Mouse (Mus musculus) CH12.LX (cell line): ENCODE results near the gene Rpp14. TPM values are rescaled to one million over a fixed set of nuclear protein-coding genes. Genes with fewer than 3 reads are reported as not detected.
A peak's percentile ranks its signal among the peaks of the same experiment; 100 is the strongest.

Experiments
- DNase-seq: peaks from one replicate; pipeline ENCODE4 v3.0.0-alpha.2; 2013; ENCODE audit errors: extremely low read depth
- H3K27ac ChIP-seq: 2 replicates; pipeline ENCODE4 v1.5.1; 2012; ENCODE audit warnings: low read depth, mild to moderate bottlenecking, control low read depth, moderate library complexity; ENCODE audit not compliant: insufficient read depth
- H3K27me3 ChIP-seq: replicated peaks from 2 replicates; pipeline ENCODE3; 2012; ENCODE audit warnings: inconsistent platforms
- H3K36me3 ChIP-seq, 2 experiments: replicated peaks in 1 of 2; 2 replicates each; pipeline versions ENCODE3 to v1.6.1; 2012; ENCODE audit warnings: inconsistent platforms in 1 of 2, low read length in 1 of 2, mild to moderate bottlenecking in 1 of 2, mixed read lengths in 1 of 2, moderate library complexity in 1 of 2; ENCODE audit not compliant: control insufficient read depth in 1 of 2, insufficient read depth in 1 of 2
- H3K4me1 ChIP-seq, 2 experiments: 2 replicates each; pipeline ENCODE4 v1.6.1; 2012; ENCODE audit warnings: inconsistent platforms in 1 of 2, moderate library complexity in 1 of 2; ENCODE audit not compliant: insufficient read depth in 2 of 2, control insufficient read depth in 1 of 2
- H3K4me2 ChIP-seq: 2 replicates; pipeline ENCODE4 v1.6.1; 2012; ENCODE audit warnings: low read depth, mild to moderate bottlenecking, control low read depth; ENCODE audit not compliant: poor library complexity, insufficient read depth, severe bottlenecking
- H3K4me3 ChIP-seq, 3 experiments: fragments of 150-350 bp in 1 of 3; sonication (generic) in 1 of 3; replicated peaks in 1 of 3; 2 replicates each; pipeline versions ENCODE3 to v1.5.1; 2011 to 2012; ENCODE audit warnings: low read depth in 2 of 3, low read length in 2 of 3, mild to moderate bottlenecking in 2 of 3, moderate library complexity in 2 of 3, control low read depth in 1 of 3, improper control_type of control experiment in 1 of 3, inconsistent platforms in 1 of 3, mixed read lengths in 1 of 3; ENCODE audit not compliant: poor library complexity in 1 of 3
- H3K79me2 ChIP-seq: replicated peaks from 2 replicates; pipeline ENCODE4 v1.6.1; 2012; ENCODE audit warnings: mild to moderate bottlenecking, moderate library complexity; ENCODE audit not compliant: control insufficient read depth, poor library complexity, insufficient read depth, severe bottlenecking; ENCODE audit errors: extremely low read depth
- H3K9ac ChIP-seq: 2 replicates; pipeline ENCODE4 v1.6.1; 2012; ENCODE audit warnings: low read depth, mild to moderate bottlenecking, control low read depth, moderate library complexity; ENCODE audit not compliant: insufficient read depth
- H3K9me3 ChIP-seq: replicated peaks from 2 replicates; pipeline ENCODE3; 2012; ENCODE audit warnings: low read length, inconsistent platforms, mixed read lengths
- BHLHE40 ChIP-seq: IDR thresholded peaks from 2 replicates; pipeline ENCODE4 v1.6.1; 2011; ENCODE audit warnings: mild to moderate bottlenecking, low read depth, low read length, improper control_type of control experiment
- CHD1 ChIP-seq: IDR thresholded peaks from 2 replicates; pipeline ENCODE4 v1.6.1; 2012; ENCODE audit warnings: low read depth, low read length, improper control_type of control experiment, inconsistent platforms
- CHD2 ChIP-seq: IDR thresholded peaks from 2 replicates; pipeline ENCODE4 v1.6.1; 2011; ENCODE audit warnings: low read length, improper control_type of control experiment
- CTCF ChIP-seq, 2 experiments: IDR thresholded peaks in 1 of 2; conservative IDR thresholded peaks in 1 of 2; 2 replicates each; pipeline ENCODE4 v1.5.1; 2011 to 2012; ENCODE audit warnings: low read depth in 2 of 2, low read length in 2 of 2, improper control_type of control experiment in 1 of 2, inconsistent platforms in 1 of 2, mild to moderate bottlenecking in 1 of 2, moderate library complexity in 1 of 2
- E2F4 ChIP-seq: IDR thresholded peaks from 2 replicates; pipeline ENCODE4 v1.6.1; 2011; ENCODE audit warnings: low read depth, low read length, improper control_type of control experiment; ENCODE audit not compliant: insufficient replicate concordance
- ELF1 ChIP-seq: IDR thresholded peaks from 2 replicates; pipeline ENCODE4 v1.6.1; 2014; ENCODE audit warnings: low read depth, mild to moderate bottlenecking, inconsistent platforms, low read length, improper control_type of control experiment
- EP300 ChIP-seq: IDR thresholded peaks from 2 replicates; pipeline ENCODE4 v1.6.1; 2011; ENCODE audit warnings: low read length, improper control_type of control experiment
- IRF4 ChIP-seq: IDR thresholded peaks from 2 replicates; pipeline ENCODE4 v1.6.1; 2014; ENCODE audit warnings: low read depth, mild to moderate bottlenecking, inconsistent platforms, low read length, improper control_type of control experiment
- JUN ChIP-seq: IDR thresholded peaks from 2 replicates; pipeline ENCODE4 v1.6.1; 2011; ENCODE audit warnings: low read depth, mild to moderate bottlenecking, low read length, improper control_type of control experiment, moderate library complexity; ENCODE audit not compliant: insufficient read depth
- JUND ChIP-seq: conservative IDR thresholded peaks from 2 replicates; pipeline ENCODE4 v1.6.1; 2011; ENCODE audit warnings: low read depth, low read length, improper control_type of control experiment
- KAT2A ChIP-seq: IDR thresholded peaks from 2 replicates; pipeline ENCODE4 v1.6.1; 2012; ENCODE audit warnings: low read length, improper control_type of control experiment, inconsistent platforms; ENCODE audit not compliant: insufficient replicate concordance
- MAFK ChIP-seq: IDR thresholded peaks from 2 replicates; pipeline ENCODE4 v1.6.1; 2011; ENCODE audit warnings: low read length, improper control_type of control experiment; ENCODE audit not compliant: insufficient replicate concordance
- MAZ ChIP-seq: IDR thresholded peaks from 2 replicates; pipeline ENCODE4 v1.6.1; 2012; ENCODE audit warnings: low read depth, mild to moderate bottlenecking, inconsistent platforms, low read length, improper control_type of control experiment, moderate library complexity
- MEF2A ChIP-seq: IDR thresholded peaks from 2 replicates; pipeline ENCODE4 v1.6.1; 2014; ENCODE audit warnings: low read depth, mild to moderate bottlenecking, inconsistent platforms, low read length, improper control_type of control experiment, borderline replicate concordance
- MXI1 ChIP-seq: IDR thresholded peaks from 2 replicates; pipeline ENCODE4 v1.6.1; 2011; ENCODE audit warnings: mild to moderate bottlenecking, low read depth, low read length, improper control_type of control experiment
- NELFE ChIP-seq: IDR thresholded peaks from 2 replicates; pipeline ENCODE4 v1.6.1; 2011; ENCODE audit warnings: low read depth, low read length, improper control_type of control experiment
- NRF1 ChIP-seq: IDR thresholded peaks from 2 replicates; pipeline ENCODE4 v1.6.1; 2014; ENCODE audit warnings: low read depth, mild to moderate bottlenecking, inconsistent platforms, low read length, improper control_type of control experiment, moderate library complexity
- RAD21 ChIP-seq: IDR thresholded peaks from 2 replicates; pipeline ENCODE4 v1.6.1; 2011; ENCODE audit warnings: low read depth, mild to moderate bottlenecking, low read length, improper control_type of control experiment, moderate library complexity
- RCOR1 ChIP-seq: conservative IDR thresholded peaks from 2 replicates; pipeline ENCODE4 v1.6.1; 2012; ENCODE audit warnings: low read depth, mild to moderate bottlenecking, inconsistent platforms, low read length, improper control_type of control experiment
- TBP ChIP-seq: conservative IDR thresholded peaks from 2 replicates; pipeline ENCODE4 v1.6.1; 2011; ENCODE audit warnings: low read depth, low read length, improper control_type of control experiment
- UBTF ChIP-seq: IDR thresholded peaks from 2 replicates; pipeline ENCODE4 v1.6.1; 2012; ENCODE audit warnings: low read depth, mild to moderate bottlenecking, inconsistent platforms, low read length, improper control_type of control experiment, moderate library complexity
- USF2 ChIP-seq: conservative IDR thresholded peaks from 2 replicates; pipeline ENCODE4 v1.6.1; 2011; ENCODE audit warnings: low read depth, low read length, improper control_type of control experiment
- ZC3H11A ChIP-seq: IDR thresholded peaks from 2 replicates; pipeline ENCODE4 v1.6.1; 2012; ENCODE audit warnings: low read depth, mild to moderate bottlenecking, inconsistent platforms, low read length, improper control_type of control experiment
- ZMIZ1 ChIP-seq: IDR thresholded peaks from 2 replicates; pipeline ENCODE4 v1.6.1; 2012; ENCODE audit warnings: low read depth, mild to moderate bottlenecking, inconsistent platforms, low read length, improper control_type of control experiment
- dilution Hi-C: fragments of 300-500 bp; cut with MboI; formaldehyde crosslinking; loops from 2 replicates; pipeline ENCODE4 v1.14.3; 2020; ENCODE audit warnings: low sequenced_read_pairs; ENCODE audit not compliant: extremely low pct_unique_long_range_greater_than_20kb, extremely low pct_ligation_motif_present
- in situ Hi-C: fragments of 300-500 bp; cut with MboI; formaldehyde crosslinking; loops from 3 replicates; pipeline ENCODE4 v1.14.3; 2019; ENCODE audit warnings: low sequenced_read_pairs, low pct_ligation_motif_present, low pct_unique_long_range_greater_than_20kb, mixed read lengths
- polyA plus RNA-seq: library from polyadenylated mRNA; unstranded; fragments of >175 nt; gene quantifications from 2 replicates; pipeline ENCODE4 v1.2.1, GENCODE M21; 2012; ENCODE audit warnings: low read depth; ENCODE audit not compliant: insufficient read length
- total RNA-seq, 2 experiments: library from RNA; depleted of rRNA; stranded (reverse); fragments of 300-350 nt in 1 of 2; fragments of >200 nt in 1 of 2; gene quantifications; 2 replicates each; pipeline ENCODE4 v1.2.3; 2012 to 2014

Gene Rpp14
- total and polyA plus RNA-seq, 3 experiments = 32.4 to 140 (median 101) TPM

DNA sequence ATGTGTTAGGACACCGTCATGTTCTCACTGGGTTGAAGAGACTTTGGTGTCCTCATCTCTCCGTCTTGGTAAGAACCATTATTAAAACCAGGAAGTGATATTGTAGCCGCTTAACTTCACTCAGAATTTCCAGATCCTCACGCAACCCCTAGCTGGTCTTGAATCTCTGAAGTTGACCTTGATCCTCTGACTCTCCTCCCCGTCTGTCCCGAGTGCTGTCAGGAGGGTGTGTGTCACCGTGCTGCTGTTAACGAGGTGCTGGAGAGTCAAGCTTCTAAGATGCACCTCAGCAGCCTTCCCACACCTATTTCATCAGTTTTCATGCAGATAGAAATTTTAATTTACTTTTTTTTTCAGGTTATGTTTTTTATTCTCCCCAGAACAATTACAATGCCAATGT, 31.9 kb downstream of the Rpp14 start:
- no peak overlapping the region for H3K4me3 ChIP-seq
- in situ Hi-C loops = no loop called here
- peaks cover 12% of the 10 kb centered on the region for H3K9me3 ChIP-seq
- H3K9ac ChIP-seq = no peak overlapping the region
- peaks cover 5 to 43% of the 10 kb centered on the region in 2 experiments for H3K36me3 ChIP-seq
- DNase-seq = no peak
- H3K79me2 ChIP-seq = peaks cover 6% of the 10 kb centered on the region; the same call in 1 of the 2 replicates
- H3K4me2 ChIP-seq = no peak overlapping the region
- no peak overlapping the region for H3K27ac ChIP-seq
- TF ChIP-seq MAZ = no peak
- TF ChIP-seq ELF1 = no peak
- TF ChIP-seq RAD21 = no peak
- no peak for TF ChIP-seq NELFE
- TF ChIP-seq UBTF = no peak
- no peak for TF ChIP-seq MEF2A
- TF ChIP-seq ZMIZ1 = no peak
- TF ChIP-seq USF2 = no peak
- TF ChIP-seq ZC3H11A = no peak
- TF ChIP-seq JUND = no peak
- TF ChIP-seq TBP = no peak
- TF ChIP-seq NRF1 = no peak
- peaks cover 43 to 79% of the 10 kb centered on the region in 2 experiments for H3K4me1 ChIP-seq
- H3K27me3 ChIP-seq = no peaks in the 10 kb centered on the region
- dilution Hi-C loops = no loop called here

DNA sequence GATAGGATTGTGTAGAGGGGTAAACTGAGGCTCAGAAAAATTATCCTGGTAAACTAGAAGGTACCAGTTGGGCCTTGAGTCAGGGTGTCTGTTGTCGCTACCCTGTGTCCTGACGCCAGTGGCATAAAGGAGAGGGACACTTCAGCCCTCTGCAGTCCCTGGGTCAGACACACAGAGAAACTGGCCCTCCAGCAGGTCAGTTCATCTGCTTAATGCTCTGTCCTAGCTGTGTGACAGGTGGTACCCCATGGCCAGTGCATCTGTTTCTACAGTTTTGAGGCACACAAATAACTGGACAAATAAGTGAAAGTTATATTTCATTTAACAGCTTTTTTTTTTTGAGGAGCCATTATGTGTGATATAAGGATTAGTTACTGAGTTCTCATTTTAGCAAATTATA, 33.4 kb downstream of the Rpp14 start:
- no peak overlapping the region for H3K4me3 ChIP-seq
- TF ChIP-seq MAZ = no peak
- TF ChIP-seq, all 38 proteins: peak for 0
- Histone ChIP-seq H3K27me3 (no peaks in the 10 kb centered on the region), H3K36me3 (peaks cover 5 to 47% of the 10 kb centered on the region in 2 experiments), H3K9ac (no peak overlapping the region), H3K79me2 (peaks cover 6% of the 10 kb centered on the region; the same call in 1 of the 2 replicates), H3K4me2 (no peak overlapping the region), H3K27ac (peak overlapping the region; percentile 40; the same call in 1 of the 2 replicates), H3K4me1 (peaks cover 35 to 84% of the 10 kb centered on the region in 2 experiments), H3K9me3 (peaks cover 12% of the 10 kb centered on the region)
- in situ Hi-C loops = no loop called here
- DNase-seq = no peak
- dilution Hi-C loops = no loop called here

DNA sequence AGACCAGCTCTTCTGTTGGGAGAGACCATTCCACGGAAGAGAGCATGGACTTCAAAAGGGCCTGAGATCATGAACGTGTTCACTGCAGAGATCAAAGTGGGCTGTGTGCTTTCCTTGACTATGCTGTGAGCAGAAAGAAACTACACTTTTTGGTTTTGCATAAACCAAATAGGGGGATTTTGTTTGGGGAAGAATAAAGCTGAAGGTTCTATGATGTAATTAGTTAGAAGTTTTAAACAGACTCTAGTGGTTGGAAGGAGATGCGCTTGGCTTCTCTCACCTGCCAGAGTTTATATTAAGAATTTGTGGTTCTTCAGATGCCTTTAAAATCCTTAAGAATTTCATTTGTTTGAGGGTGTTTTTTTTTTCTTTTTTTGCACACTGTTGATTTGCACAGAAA, 34.1 kb downstream of the Rpp14 start:
- H3K27ac ChIP-seq = peak overlapping the region; percentile 82
- peaks cover 30 to 83% of the 10 kb centered on the region in 2 experiments for H3K4me1 ChIP-seq
- H3K9ac ChIP-seq = no peak overlapping the region
- H3K79me2 ChIP-seq = peaks cover 6% of the 10 kb centered on the region; the same call in 1 of the 2 replicates
- peak overlapping the region; percentile 41; the same call in 1 of the 2 replicates for H3K4me2 ChIP-seq
- H3K27me3 ChIP-seq = no peaks in the 10 kb centered on the region
- peaks cover 0 to 42% of the 10 kb centered on the region in 2 experiments for H3K36me3 ChIP-seq
- peak; percentile 87 for DNase-seq
- in situ Hi-C loops (no loop called here), dilution Hi-C loops (no loop called here)
- peaks cover 5% of the 10 kb centered on the region for H3K9me3 ChIP-seq
- no peak overlapping the region for H3K4me3 ChIP-seq
- peak; percentile 66; the same call in 1 of the 2 replicates for TF ChIP-seq E2F4
- TF ChIP-seq MXI1 = peak; percentile 55; the same call in 1 of the 2 replicates
- no peak for TF ChIP-seq ZC3H11A
- peak; percentile 98 for TF ChIP-seq BHLHE40
- TF ChIP-seq MEF2A = peak; percentile 96
- TF ChIP-seq ELF1 = peak; percentile 36; the same call in 1 of the 2 replicates
- peak; percentile 94 for TF ChIP-seq RCOR1
- TF ChIP-seq RAD21 = no peak; the same call in 1 of the 2 replicates
- TF ChIP-seq IRF4 = peak; percentile 62
- peak; percentile 82 for TF ChIP-seq MAFK
- no peak for TF ChIP-seq CHD1
- TF ChIP-seq JUND = peak; percentile 83
- TF ChIP-seq JUN = peak; percentile 84
- no peak for TF ChIP-seq CTCF (conservative IDR thresholded peaks at IDR 0.05 in 1 of 2, IDR thresholded peaks at IDR 0.05 in 1 of 2; ENCODE audit: low read depth in 2 of 2, low read length in 2 of 2)
- TF ChIP-seq KAT2A = 0 out of 2 replicates have a peak, but pooled peaks have one; percentile 42
- 0 out of 2 replicates have a peak, but pooled peaks have one; percentile 36 for TF ChIP-seq MAZ
- TF ChIP-seq EP300 = peak; percentile 92
- peak; percentile 34 for TF ChIP-seq CHD2
